Mouse (Mus musculus): Measurements from ENCODE around the gene F2r. TPM values are rescaled to one million over a fixed set of nuclear protein-coding genes. Genes with fewer than 3 reads are reported as not detected.

The F2r gene
- 53.3 and 84.2 TPM in 2 replicates for polyA plus RNA-seq (2012; ENCODE audit: insufficient read depth, low replicate concordance)

DNA sequence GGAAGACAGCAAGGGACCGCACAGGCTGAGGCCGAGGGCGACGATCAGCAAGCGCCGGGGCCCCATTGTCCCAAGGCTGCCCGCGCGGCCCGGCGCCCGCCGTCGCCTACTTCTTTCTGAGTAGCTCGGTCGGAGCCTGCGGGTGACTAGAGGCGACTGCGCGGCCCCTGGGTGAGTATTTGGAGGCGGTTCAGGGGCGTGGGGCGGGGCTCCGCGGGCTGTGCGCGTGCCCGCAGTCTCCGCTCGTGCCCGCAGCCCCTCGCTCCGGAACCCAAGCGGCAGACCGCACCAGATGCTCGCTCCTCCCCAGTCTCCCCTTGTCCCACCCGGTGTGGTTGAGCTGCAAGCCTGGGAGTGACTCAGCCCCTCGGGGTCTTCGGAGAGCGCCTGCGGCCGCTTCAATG, at the start of gene F2r:
F2r (minus strand) TSS at position 179 of the 404 bp plus-strand sequence.
- Histone ChIP-seq H3K4me3 (replicated peaks) (peak within 1 kb of the TSS; percentile 96), H3K4me1 (peaks cover 68% of the 10 kb centered on the region), H3K9me3 (no peaks in the 10 kb centered on the region), H3K27me3 (replicated peaks) (peaks cover 4% of the 10 kb centered on the region), H3K36me3 (replicated peaks; ENCODE audit: low read length) (peaks cover 36% of the 10 kb centered on the region)
- TF ChIP-seq FLI1 (IDR thresholded peaks at IDR 0.05; ENCODE audit: low read length) = 0 out of 2 replicates have a peak, but pooled peaks have one; percentile 23
- TF ChIP-seq GATA1 (IDR thresholded peaks at IDR 0.05; ENCODE audit: borderline replicate concordance, low read length) = no peak

- Histone ChIP-seq H3K36me3 (replicated peaks; ENCODE audit: low read length) (peaks cover 76% of the 10 kb centered on the region), H3K9me3 (peaks cover 15% of the 10 kb centered on the region), H3K4me1 (peaks cover 68% of the 10 kb centered on the region), H3K4me3 (replicated peaks) (no peak overlapping the region), H3K27me3 (replicated peaks) (no peaks in the 10 kb centered on the region)
- TF ChIP-seq GATA1 (IDR thresholded peaks at IDR 0.05; ENCODE audit: borderline replicate concordance, low read length) = no peak
- TF ChIP-seq FLI1 (IDR thresholded peaks at IDR 0.05; ENCODE audit: low read length) = no peak
Observed at GRCm38 (mm10) chr13:95667260-95667659, 49.0 kb upstream of the F2r start.

DNA sequence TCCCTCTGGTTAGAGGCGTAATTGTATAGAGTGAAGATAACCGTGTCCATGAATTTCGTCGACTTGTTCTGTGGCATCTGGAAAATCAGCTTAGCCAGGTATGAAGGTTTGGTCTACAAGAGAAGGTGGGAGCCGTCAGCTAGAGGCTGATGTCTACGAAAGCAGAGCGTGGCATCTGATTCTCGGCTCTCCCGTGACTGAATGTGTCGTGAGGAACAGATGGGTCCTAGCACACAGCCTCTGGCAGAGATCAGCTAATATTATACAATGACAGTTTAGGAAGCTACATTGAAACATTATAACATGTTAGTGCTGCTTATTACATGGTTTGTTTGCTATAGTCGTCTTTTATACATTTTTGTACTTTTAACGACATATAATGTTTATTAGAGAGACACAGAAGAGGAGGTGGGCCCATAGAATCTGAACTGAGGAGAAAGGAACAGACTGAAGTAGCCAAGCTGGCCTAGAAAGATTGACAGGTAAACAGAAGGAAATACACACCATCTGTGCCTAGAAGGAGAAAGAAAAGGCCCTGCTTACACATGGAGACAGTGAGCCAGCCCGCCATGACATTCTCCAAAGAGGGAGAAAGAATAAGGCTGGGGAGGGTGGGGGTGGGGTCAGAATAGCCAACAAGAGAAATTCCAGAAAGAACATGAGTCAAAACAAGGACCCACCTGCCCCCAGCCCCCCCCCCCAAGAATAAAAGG, 47.5 kb upstream of the F2r start:
- no peaks in the 10 kb centered on the region for H3K27me3 ChIP-seq (replicated peaks)
- H3K4me1 ChIP-seq = peaks cover 62% of the 10 kb centered on the region
- H3K36me3 ChIP-seq (replicated peaks; ENCODE audit: low read length) = peaks cover 83% of the 10 kb centered on the region
- TF ChIP-seq GATA1 (IDR thresholded peaks at IDR 0.05; ENCODE audit: borderline replicate concordance, low read length) (no peak), FLI1 (IDR thresholded peaks at IDR 0.05; ENCODE audit: low read length) (no peak)
- peaks cover 15% of the 10 kb centered on the region for H3K9me3 ChIP-seq
- no peak overlapping the region for H3K4me3 ChIP-seq (replicated peaks)

GRCm38 (mm10) chr13:95663834-95664233, 45.5 kb upstream of the F2r start:
- H3K27me3 ChIP-seq (replicated peaks) = no peaks in the 10 kb centered on the region
- peaks cover 5% of the 10 kb centered on the region; the same call in 1 of the 2 replicates for H3K9me3 ChIP-seq
- H3K4me1 ChIP-seq = peaks cover 70% of the 10 kb centered on the region
- H3K4me3 ChIP-seq (replicated peaks) = no peak overlapping the region
- peaks cover 82% of the 10 kb centered on the region for H3K36me3 ChIP-seq (replicated peaks; ENCODE audit: low read length)
- TF ChIP-seq FLI1 (IDR thresholded peaks at IDR 0.05; ENCODE audit: low read length) (no peak), GATA1 (IDR thresholded peaks at IDR 0.05; ENCODE audit: borderline replicate concordance, low read length) (no peak)

DNA sequence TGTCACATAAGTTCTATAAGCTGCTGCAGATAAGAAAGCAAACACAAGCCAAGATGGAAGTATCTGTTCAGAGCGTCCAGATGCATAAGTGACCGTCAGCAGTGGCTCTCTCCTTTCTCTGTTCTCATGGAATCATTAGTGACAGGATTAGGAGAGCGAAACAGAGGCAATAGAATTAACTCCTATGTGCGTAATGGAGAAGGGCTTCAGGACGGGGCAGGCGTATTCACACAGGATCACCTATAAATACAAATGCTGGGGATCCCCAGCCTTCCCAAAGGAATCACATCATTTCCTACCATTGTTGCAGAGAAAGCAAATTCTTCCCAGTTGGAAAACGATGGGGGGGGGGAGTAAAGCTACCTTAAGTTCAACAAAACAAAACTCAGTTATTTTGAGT, 41.1 kb upstream of the F2r start:
- H3K4me3 ChIP-seq (replicated peaks) = no peak overlapping the region
- no peak for TF ChIP-seq GATA1 (IDR thresholded peaks at IDR 0.05; ENCODE audit: borderline replicate concordance, low read length)
- TF ChIP-seq FLI1 (IDR thresholded peaks at IDR 0.05; ENCODE audit: low read length) = no peak
- peaks cover 5% of the 10 kb centered on the region; the same call in 1 of the 2 replicates for H3K9me3 ChIP-seq
- H3K4me1 ChIP-seq = peaks cover 75% of the 10 kb centered on the region
- peaks cover 69% of the 10 kb centered on the region for H3K36me3 ChIP-seq (replicated peaks; ENCODE audit: low read length)
- H3K27me3 ChIP-seq (replicated peaks) = no peaks in the 10 kb centered on the region

- peak; percentile 83; the same call in 2 of the 3 replicates for TF ChIP-seq GATA1 (IDR thresholded peaks at IDR 0.05; ENCODE audit: borderline replicate concordance, low read length)
- peak; percentile 51; the same call in 1 of the 2 replicates for TF ChIP-seq FLI1 (IDR thresholded peaks at IDR 0.05; ENCODE audit: low read length)
- Histone ChIP-seq H3K4me1 (peaks cover 89% of the 10 kb centered on the region), H3K9me3 (peaks cover 2% of the 10 kb centered on the region; the same call in 1 of the 2 replicates), H3K27me3 (replicated peaks) (no peaks in the 10 kb centered on the region), H3K36me3 (replicated peaks; ENCODE audit: low read length) (peaks cover 49% of the 10 kb centered on the region), H3K4me3 (replicated peaks) (peak overlapping the region; percentile 53)
Observed at GRCm38 (mm10) chr13:95657171-95657570, 38.9 kb upstream of the F2r start.

DNA sequence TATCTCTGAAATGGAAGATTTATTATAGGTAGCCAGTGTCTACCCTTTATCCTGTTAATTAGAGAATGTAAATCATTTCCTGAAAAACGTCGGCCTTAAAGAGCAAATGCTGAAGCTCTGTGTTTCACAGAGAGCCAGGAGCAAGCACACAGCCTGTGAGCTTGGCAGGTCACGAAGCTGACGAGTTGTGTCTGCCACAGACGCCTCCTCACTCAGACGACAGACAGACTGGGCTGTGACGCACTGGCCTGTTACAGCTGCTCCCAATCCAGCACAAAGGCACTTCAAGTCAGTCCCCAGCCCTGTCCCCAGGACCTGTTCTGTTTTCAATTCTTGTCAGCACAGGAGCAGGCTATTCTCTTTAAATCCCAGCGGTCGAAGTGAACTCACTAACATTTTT, 37.0 kb upstream of the F2r start:
- peaks cover 37% of the 10 kb centered on the region for H3K36me3 ChIP-seq (replicated peaks; ENCODE audit: low read length)

DNA sequence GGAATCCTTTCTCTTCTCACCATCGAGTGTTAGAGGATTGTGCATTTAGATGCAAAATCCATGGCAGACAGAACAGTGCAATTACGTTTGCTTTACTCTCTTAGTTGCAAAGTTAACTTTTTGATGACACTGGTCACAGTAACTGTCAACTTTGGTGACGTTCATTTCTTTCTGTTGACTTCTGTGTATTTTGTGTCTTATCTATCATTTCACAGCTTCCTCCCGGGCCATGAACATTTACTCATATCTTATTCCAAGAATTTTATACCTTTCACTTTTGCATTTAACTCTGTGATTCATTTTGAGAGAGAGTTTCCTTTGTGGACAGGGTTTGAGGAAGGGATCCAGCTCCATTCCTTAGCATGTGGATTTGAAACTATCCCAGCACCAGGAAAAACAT, 35.4 kb upstream of the F2r start:
- no peak; the same call in 2 of the 3 replicates for TF ChIP-seq GATA1 (IDR thresholded peaks at IDR 0.05; ENCODE audit: borderline replicate concordance, low read length)
- no peak for TF ChIP-seq FLI1 (IDR thresholded peaks at IDR 0.05; ENCODE audit: low read length)
- Histone ChIP-seq H3K4me3 (replicated peaks) (no peak overlapping the region), H3K27me3 (replicated peaks) (peaks cover 2% of the 10 kb centered on the region), H3K9me3 (no peaks in the 10 kb centered on the region), H3K4me1 (peaks cover 94% of the 10 kb centered on the region), H3K36me3 (replicated peaks; ENCODE audit: low read length) (peaks cover 35% of the 10 kb centered on the region)

More for the DNA sequence above, 37.0 kb upstream of the F2r start:
- Histone ChIP-seq H3K4me1 (peaks cover 96% of the 10 kb centered on the region), H3K27me3 (replicated peaks) (no peaks in the 10 kb centered on the region), H3K4me3 (replicated peaks) (peak overlapping the region; percentile 51), H3K9me3 (no peaks in the 10 kb centered on the region)
- no peak for TF ChIP-seq GATA1 (IDR thresholded peaks at IDR 0.05; ENCODE audit: borderline replicate concordance, low read length)
- TF ChIP-seq FLI1 (IDR thresholded peaks at IDR 0.05; ENCODE audit: low read length) = no peak

- Histone ChIP-seq H3K9me3 (no peaks in the 10 kb centered on the region), H3K36me3 (replicated peaks; ENCODE audit: low read length) (peaks cover 39% of the 10 kb centered on the region), H3K4me1 (peaks cover 82% of the 10 kb centered on the region), H3K4me3 (replicated peaks) (peak overlapping the region; percentile 70), H3K27me3 (replicated peaks) (peaks cover 2% of the 10 kb centered on the region)
- TF ChIP-seq FLI1 (IDR thresholded peaks at IDR 0.05; ENCODE audit: low read length) (no peak), GATA1 (IDR thresholded peaks at IDR 0.05; ENCODE audit: borderline replicate concordance, low read length) (no peak)
Observed at GRCm38 (mm10) chr13:95651870-95652668, 33.8 kb upstream of the F2r start.
